Comparison of ENCODE assay signal across 26 mouse cellular contexts in genomic region chr4:115754851-115755250, GRCm38 (mm10). TPM values are rescaled to one million over a fixed set of nuclear protein-coding genes. Genes with fewer than 3 reads are reported as not detected.
DNase-seq lines count a peak whose midpoint lies in the region; ATAC-seq and TF ChIP-seq lines count a peak whose summit lies in the region.
"Had no signal": no experiment of that assay in that cellular context is flagged by ENCODE, and none has a peak within 500 bp of the region (broad histone marks: within the 10 kb centered on the region; RNA-seq: fewer than 3 reads in every experiment).

No protein-coding gene starts in this region.

- ATAC-seq in kidney, postnatal 0 days (replicated peaks; ENCODE audit: low FRiP score, low read depth) = no peak
- no peak for ATAC-seq in kidney, embryonic 15.5 days (replicated peaks; ENCODE audit: low FRiP score)
- no peak for ATAC-seq in midbrain, postnatal 0 days (ENCODE audit: low FRiP score)
- ATAC-seq in midbrain, embryonic 13.5 days = no peak
- no peak for ATAC-seq in stomach, postnatal 0 days (ENCODE audit: low FRiP score, low TSS enrichment)
- no peak for ATAC-seq in forebrain, embryonic 16.5 days
- ATAC-seq: activated CD4-positive, CD25-positive, alpha-beta regulatory T cell, adult 4 months; forebrain, postnatal 0 days; hindbrain, postnatal 0 days; Patski had no signal

- H3K4me2 ChIP-seq in kidney, postnatal 0 days (ENCODE audit: low read length) = no peak overlapping the region
- no peak overlapping the region for H3K4me2 ChIP-seq in kidney, embryonic 15.5 days
- H3K4me2 ChIP-seq in midbrain, postnatal 0 days (ENCODE audit: low read depth, low read length, poor library complexity, severe bottlenecking) = no peak overlapping the region
- H3K4me2 ChIP-seq in midbrain, embryonic 13.5 days (replicated peaks) = no peak overlapping the region
- H3K4me2 ChIP-seq in stomach, postnatal 0 days (replicated peaks; ENCODE audit: low read depth) = no peak overlapping the region
- H3K4me2 ChIP-seq in forebrain, embryonic 16.5 days (ENCODE audit: low read length) = no peak overlapping the region
- H3K4me2 ChIP-seq: embryonic facial prominence, embryonic 15.5 days; heart, embryonic 11.5 days; heart, embryonic 15.5 days; hindbrain, embryonic 13.5 days had no signal

- H3K4me3 ChIP-seq in kidney, postnatal 0 days (replicated peaks; ENCODE audit: low read depth, low read length) = no peak overlapping the region
- no peak overlapping the region for H3K4me3 ChIP-seq in kidney, embryonic 15.5 days (replicated peaks)
- H3K4me3 ChIP-seq in midbrain, postnatal 0 days (ENCODE audit: low read depth, low read length) = no peak overlapping the region
- no peak overlapping the region for H3K4me3 ChIP-seq in midbrain, embryonic 13.5 days (replicated peaks)
- no peak overlapping the region for H3K4me3 ChIP-seq in stomach, postnatal 0 days (ENCODE audit: low read depth, low read length)
- H3K4me3 ChIP-seq in forebrain, embryonic 16.5 days (replicated peaks; ENCODE audit: low read length) = no peak overlapping the region
- H3K4me3 ChIP-seq: embryonic facial prominence, embryonic 15.5 days; erythroblast, embryonic 14.5 days; heart, embryonic 15.5 days; hindbrain, embryonic 13.5 days had no signal

- TF ChIP-seq CTCF in kidney, postnatal 0 days (IDR thresholded peaks at IDR 0.05; ENCODE audit: low read depth) = peak; percentile 34
- peak; percentile 12; the same call in 1 of the 2 replicates for TF ChIP-seq CTCF in midbrain, postnatal 0 days (IDR thresholded peaks at IDR 0.05)
- peak; percentile 35 for TF ChIP-seq CTCF in stomach, postnatal 0 days (IDR thresholded peaks at IDR 0.05; ENCODE audit: low read depth)

- no peaks in the 10 kb centered on the region for H3K27me3 ChIP-seq in kidney, postnatal 0 days (ENCODE audit: insufficient read depth, low read length)
- no peaks in the 10 kb centered on the region for H3K27me3 ChIP-seq in kidney, embryonic 15.5 days
- H3K27me3 ChIP-seq in midbrain, postnatal 0 days (ENCODE audit: insufficient read depth, low read length) = no peaks in the 10 kb centered on the region
- H3K27me3 ChIP-seq in midbrain, embryonic 13.5 days = no peaks in the 10 kb centered on the region
- no peaks in the 10 kb centered on the region for H3K27me3 ChIP-seq in stomach, postnatal 0 days (ENCODE audit: control insufficient read depth, insufficient read depth, low read length)
- H3K27me3 ChIP-seq in forebrain, embryonic 16.5 days (replicated peaks; ENCODE audit: control insufficient read depth, insufficient read depth, low read length) = no peaks in the 10 kb centered on the region
- H3K27me3 ChIP-seq: embryonic facial prominence, embryonic 15.5 days; heart, embryonic 15.5 days; hindbrain, embryonic 13.5 days; Patski had no signal

- 90% methylated on average over 1 of the region's 1 CpGs for WGBS in kidney, postnatal 0 days
- 98% methylated on average over 1 of the region's 1 CpGs for WGBS in kidney, embryonic 15.5 days
- WGBS in midbrain, postnatal 0 days = 100% methylated on average over 1 of the region's 1 CpGs
- 100% methylated on average over 1 of the region's 1 CpGs for WGBS in midbrain, embryonic 13.5 days
- 95% methylated on average over 1 of the region's 1 CpGs for WGBS in stomach, postnatal 0 days
- WGBS in forebrain, embryonic 16.5 days = 100% methylated on average over 1 of the region's 1 CpGs

- H3K36me3 ChIP-seq in kidney, postnatal 0 days (ENCODE audit: insufficient read depth, low read length) = peaks cover 18% of the 10 kb centered on the region; the same call in 1 of the 2 replicates
- peaks cover 66% of the 10 kb centered on the region for H3K36me3 ChIP-seq in kidney, embryonic 15.5 days
- H3K36me3 ChIP-seq in midbrain, postnatal 0 days (ENCODE audit: insufficient read depth, low read length) = peaks cover 19% of the 10 kb centered on the region
- peaks cover 49% of the 10 kb centered on the region for H3K36me3 ChIP-seq in midbrain, embryonic 13.5 days
- peaks cover 7% of the 10 kb centered on the region; the same call in 1 of the 2 replicates for H3K36me3 ChIP-seq in stomach, postnatal 0 days (ENCODE audit: control insufficient read depth, insufficient read depth, low read length)
- H3K36me3 ChIP-seq in forebrain, embryonic 16.5 days (ENCODE audit: control insufficient read depth, insufficient read depth) = peaks cover 12% of the 10 kb centered on the region

- TF ChIP-seq EP300 in stomach, postnatal 0 days (optimal IDR thresholded peaks at IDR 0.05) = no peak

- no peaks in the 10 kb centered on the region for H3K4me1 ChIP-seq in kidney, postnatal 0 days (replicated peaks; ENCODE audit: insufficient read depth, low read length)
- no peaks in the 10 kb centered on the region for H3K4me1 ChIP-seq in kidney, embryonic 15.5 days
- H3K4me1 ChIP-seq in midbrain, postnatal 0 days (ENCODE audit: insufficient read depth, low read length) = no peaks in the 10 kb centered on the region
- H3K4me1 ChIP-seq in midbrain, embryonic 13.5 days (replicated peaks) = no peaks in the 10 kb centered on the region
- H3K4me1 ChIP-seq in stomach, postnatal 0 days (replicated peaks; ENCODE audit: control insufficient read depth, insufficient read depth) = no peaks in the 10 kb centered on the region
- no peaks in the 10 kb centered on the region for H3K4me1 ChIP-seq in forebrain, embryonic 16.5 days (replicated peaks; ENCODE audit: control insufficient read depth, insufficient read depth, low read length)
- H3K4me1 ChIP-seq: embryonic facial prominence, embryonic 15.5 days; heart, embryonic 15.5 days; hindbrain, embryonic 13.5 days had no signal

- H3K27ac ChIP-seq in kidney, postnatal 0 days = no peak overlapping the region
- no peak overlapping the region for H3K27ac ChIP-seq in kidney, embryonic 15.5 days
- no peak overlapping the region for H3K27ac ChIP-seq in midbrain, postnatal 0 days (ENCODE audit: low read depth, low read length)
- H3K27ac ChIP-seq in midbrain, embryonic 13.5 days = no peak overlapping the region
- H3K27ac ChIP-seq in stomach, postnatal 0 days (replicated peaks) = no peak overlapping the region
- no peak overlapping the region for H3K27ac ChIP-seq in forebrain, embryonic 16.5 days (ENCODE audit: low read length)
- H3K27ac ChIP-seq: embryonic facial prominence, embryonic 15.5 days; heart, embryonic 15.5 days; hindbrain, embryonic 13.5 days; hindbrain, postnatal 0 days had no signal

- no peak overlapping the region for H3K9ac ChIP-seq in kidney, postnatal 0 days (ENCODE audit: low read depth, low read length)
- H3K9ac ChIP-seq in kidney, embryonic 15.5 days = no peak overlapping the region
- no peak overlapping the region for H3K9ac ChIP-seq in midbrain, postnatal 0 days (replicated peaks; ENCODE audit: low read length, poor library complexity, severe bottlenecking)
- no peak overlapping the region for H3K9ac ChIP-seq in midbrain, embryonic 13.5 days (replicated peaks)
- no peak overlapping the region for H3K9ac ChIP-seq in stomach, postnatal 0 days (ENCODE audit: low read length)
- H3K9ac ChIP-seq in forebrain, embryonic 16.5 days (replicated peaks; ENCODE audit: low read depth, low read length) = no peak overlapping the region
- H3K9ac ChIP-seq: embryonic facial prominence, embryonic 15.5 days; forebrain, postnatal 0 days; heart, embryonic 15.5 days; hindbrain, embryonic 13.5 days had no signal

- H3K9me3 ChIP-seq in kidney, postnatal 0 days (replicated peaks; ENCODE audit: low read length) = no peaks in the 10 kb centered on the region
- H3K9me3 ChIP-seq in kidney, embryonic 15.5 days (replicated peaks) = no peaks in the 10 kb centered on the region
- no peaks in the 10 kb centered on the region for H3K9me3 ChIP-seq in midbrain, postnatal 0 days (ENCODE audit: low read length)
- no peaks in the 10 kb centered on the region for H3K9me3 ChIP-seq in midbrain, embryonic 13.5 days
- H3K9me3 ChIP-seq in stomach, postnatal 0 days (ENCODE audit: control insufficient read depth, low read length) = no peaks in the 10 kb centered on the region
- no peaks in the 10 kb centered on the region for H3K9me3 ChIP-seq in forebrain, embryonic 16.5 days (ENCODE audit: control insufficient read depth, low read length)
- H3K9me3 ChIP-seq: embryonic facial prominence, embryonic 15.5 days; heart, embryonic 15.5 days; hindbrain, embryonic 13.5 days had no signal

- no peak for DNase-seq in kidney, postnatal 0 days (ENCODE audit: low spot score)
- no peak for DNase-seq in midbrain, postnatal 0 days (ENCODE audit: low spot score)
- peak; percentile 25 for DNase-seq in brain, adult 2 months (ENCODE audit: low read depth, low spot score)
- no peak for DNase-seq in stomach, postnatal 0 days (ENCODE audit: low spot score)
- no peak for DNase-seq in ovary, postnatal 10 days (ENCODE audit: low spot score)
- DNase-seq: adrenal gland, postnatal 14 days; cerebellum, adult 8-10 months; cerebellum, postnatal 14 days; embryo, embryonic 11 days; forebrain, postnatal 0 days; gastrocnemius, postnatal 36 days; heart, postnatal 14 days had no signal

RNA-seq across cellular contexts. Expression of gene Efcab14, which starts 17.3 kb away (rescaled TPM):
- polyA plus RNA-seq in kidney, postnatal 0 days (2015; fragmentation: Nextera tagmentation; extraction: Ambion mirVana) = 28.9 and 30.4 TPM in 2 replicates
- 36.7 and 37.2 TPM in 2 replicates for polyA plus RNA-seq in kidney, embryonic 15.5 days (2015; fragmentation: Nextera tagmentation; extraction: Ambion mirVana)
- total RNA-seq in midbrain, postnatal 0 days (2014; rRNA removed) = 16.7 and 17.2 TPM in 2 replicates
- polyA plus RNA-seq in midbrain, postnatal 0 days (2015; fragmentation: Nextera tagmentation; extraction: Ambion mirVana) = 13.2 and 16.2 TPM in 2 replicates
- polyA plus RNA-seq in midbrain, embryonic 13.5 days (2015; fragmentation: Nextera tagmentation; extraction: Ambion mirVana) = 22.0 and 23.9 TPM in 2 replicates
- 16.3 and 17.0 TPM in 2 replicates for polyA plus RNA-seq in stomach, postnatal 0 days (2015; fragmentation: Nextera tagmentation; extraction: Ambion mirVana)
- polyA plus RNA-seq in forebrain, embryonic 16.5 days (2015; fragmentation: Nextera tagmentation; extraction: Ambion mirVana) = 18.1 and 20.7 TPM in 2 replicates

RNA-seq across cellular contexts. Expression of gene Tex38, which starts 26.0 kb away (rescaled TPM):
- polyA plus RNA-seq in kidney, postnatal 0 days (2015; fragmentation: Nextera tagmentation; extraction: Ambion mirVana) = 0.59 and 0.64 TPM in 2 replicates
- polyA plus RNA-seq in kidney, embryonic 15.5 days (2015; fragmentation: Nextera tagmentation; extraction: Ambion mirVana) = 0.28 and 0.60 TPM in 2 replicates
- 0.49 and 1.2 TPM in 2 replicates for total RNA-seq in midbrain, postnatal 0 days (2014; rRNA removed)
- 0.87 and 0.93 TPM in 2 replicates for polyA plus RNA-seq in midbrain, postnatal 0 days (2015; fragmentation: Nextera tagmentation; extraction: Ambion mirVana)
- polyA plus RNA-seq in midbrain, embryonic 13.5 days (2015; fragmentation: Nextera tagmentation; extraction: Ambion mirVana) = 0.35 and 0.54 TPM in 2 replicates
- 0.21 TPM in 2 replicates for polyA plus RNA-seq in stomach, postnatal 0 days (2015; fragmentation: Nextera tagmentation; extraction: Ambion mirVana)
- polyA plus RNA-seq in forebrain, embryonic 16.5 days (2015; fragmentation: Nextera tagmentation; extraction: Ambion mirVana) = 0.28 TPM in 1 of 2 replicates, not detected in the other
- total RNA-seq: hematopoietic stem cell, adult 5-6 weeks; hindbrain, postnatal 0 days had no signal
- polyA plus RNA-seq: C2C12; embryonic facial prominence, embryonic 11.5 days; erythroblast, embryonic 14.5 days; heart, embryonic 15.5 days had no signal

RNA-seq across cellular contexts. Expression of gene Atpaf1, which starts 29.8 kb away (rescaled TPM):
- 61.6 and 62.1 TPM in 2 replicates for polyA plus RNA-seq in kidney, postnatal 0 days (2015; fragmentation: Nextera tagmentation; extraction: Ambion mirVana)
- polyA plus RNA-seq in kidney, embryonic 15.5 days (2015; fragmentation: Nextera tagmentation; extraction: Ambion mirVana) = 55.2 and 60.7 TPM in 2 replicates
- total RNA-seq in midbrain, postnatal 0 days (2014; rRNA removed) = 25.9 and 40.0 TPM in 2 replicates
- polyA plus RNA-seq in midbrain, postnatal 0 days (2015; fragmentation: Nextera tagmentation; extraction: Ambion mirVana) = 37.8 and 38.7 TPM in 2 replicates
- polyA plus RNA-seq in midbrain, embryonic 13.5 days (2015; fragmentation: Nextera tagmentation; extraction: Ambion mirVana) = 38.7 and 41.9 TPM in 2 replicates
- polyA plus RNA-seq in stomach, postnatal 0 days (2015; fragmentation: Nextera tagmentation; extraction: Ambion mirVana) = 30.4 and 30.6 TPM in 2 replicates
- 35.1 and 36.8 TPM in 2 replicates for polyA plus RNA-seq in forebrain, embryonic 16.5 days (2015; fragmentation: Nextera tagmentation; extraction: Ambion mirVana)
